Mouse (Mus musculus) forebrain, embryonic 10.5 days (tissue): ENCODE data around the gene Fam193a. TPM values are rescaled to one million over a fixed set of nuclear protein-coding genes. Genes with fewer than 3 reads are reported as not detected.

Experiments used
- DNase-seq: peaks from one replicate; pipeline ENCODE4 v3.0.0-alpha.2; 2017; ENCODE audit warnings: low spot score; ENCODE audit errors: extremely low spot score
- H3K27ac ChIP-seq: fragments of 300-500 bp; sonication (generic); 2 replicates; pipeline ENCODE4 v1.5.1; 2016; ENCODE audit warnings: mild to moderate bottlenecking
- H3K27me3 ChIP-seq: fragments of 300-500 bp; sonication (generic); 2 replicates; pipeline ENCODE4 v1.6.1; 2016; ENCODE audit warnings: mild to moderate bottlenecking; ENCODE audit not compliant: poor library complexity, severe bottlenecking
- H3K36me3 ChIP-seq: fragments of 300-500 bp; sonication (generic); replicated peaks from 2 replicates; pipeline ENCODE4 v1.6.1; 2016; ENCODE audit warnings: mild to moderate bottlenecking, moderate library complexity
- H3K4me1 ChIP-seq: fragments of 300-500 bp; sonication (generic); 2 replicates; pipeline ENCODE4 v1.6.1; 2016
- H3K4me3 ChIP-seq: fragments of 300-500 bp; sonication (generic); 2 replicates; pipeline ENCODE4 v1.5.1; 2016; ENCODE audit warnings: mild to moderate bottlenecking, moderate library complexity
- H3K9me3 ChIP-seq: fragments of 300-500 bp; sonication (generic); 2 replicates; pipeline ENCODE4 v1.6.1; 2016; ENCODE audit warnings: mild to moderate bottlenecking, moderate library complexity
- WGBS: fragments of 180-500 bp; shearing (Covaris S2); methylation state at CpG from one replicate; pipeline ENCODE4 v1.1.7; 2016; 5-methylcytosine and 5-hydroxymethylcytosine counted together
- polyA plus RNA-seq: library from polyadenylated mRNA; unstranded; fragments of >200 nt; fragmentation: Nextera tagmentation; extraction: Ambion mirVana; gene quantifications from 2 replicates; pipeline ENCODE4 v1.2.1, GENCODE M21; 2016

Gene Fam193a
- polyA plus RNA-seq, 1 experiment from 2014 or later: 13.8 TPM

GRCm38 (mm10) chr5:34488741-34489417 is 119.1 kb downstream of the Fam193a start:
- Histone ChIP-seq H3K9me3 (no peaks in the 10 kb centered on the region), H3K27ac (no peak overlapping the region), H3K4me1 (no peaks in the 10 kb centered on the region), H3K4me3 (no peak overlapping the region), H3K36me3 (peaks cover 44% of the 10 kb centered on the region), H3K27me3 (no peaks in the 10 kb centered on the region)
- 83% methylated on average over 6 of the region's 6 CpGs for WGBS
- DNase-seq: no peak

GRCm38 (mm10) chr5:34489418-34489787 is 119.7 kb downstream of the Fam193a start:
- H3K27me3 ChIP-seq: no peaks in the 10 kb centered on the region
- WGBS: 93% methylated on average over 3 of the region's 3 CpGs
- peaks cover 39% of the 10 kb centered on the region for H3K36me3 ChIP-seq
- H3K27ac ChIP-seq: no peak overlapping the region
- H3K4me3 ChIP-seq: no peak overlapping the region
- no peaks in the 10 kb centered on the region for H3K4me1 ChIP-seq
- no peaks in the 10 kb centered on the region for H3K9me3 ChIP-seq
- no peak for DNase-seq

- Histone ChIP-seq H3K4me3 (no peak overlapping the region), H3K36me3 (no peaks in the 10 kb centered on the region), H3K27ac (no peak overlapping the region), H3K4me1 (0 out of 2 replicates have a peak, but pooled peaks cover 3% of the 10 kb centered on the region), H3K27me3 (no peaks in the 10 kb centered on the region), H3K9me3 (no peaks in the 10 kb centered on the region)
- DNase-seq: no peak
- WGBS: 84% methylated on average over 6 of the region's 6 CpGs
Measured at GRCm38 (mm10) chr5:34496745-34497144, 127.0 kb downstream of the Fam193a start.

GRCm38 (mm10) chr5:34500886-34501285 is 131.2 kb downstream of the Fam193a start:
- Histone ChIP-seq H3K4me3 (no peak overlapping the region), H3K27me3 (no peaks in the 10 kb centered on the region), H3K36me3 (no peaks in the 10 kb centered on the region), H3K9me3 (no peaks in the 10 kb centered on the region), H3K27ac (no peak overlapping the region), H3K4me1 (0 out of 2 replicates have a peak, but pooled peaks cover under 1% of the 10 kb centered on the region)
- no peak for DNase-seq
- WGBS: 90% methylated on average over 5 of the region's 5 CpGs

- H3K27ac ChIP-seq: no peak overlapping the region
- WGBS: 93% methylated on average over 3 of the region's 3 CpGs
- DNase-seq: no peak
- no peak overlapping the region for H3K4me3 ChIP-seq
- no peaks in the 10 kb centered on the region for H3K36me3 ChIP-seq
- no peaks in the 10 kb centered on the region for H3K9me3 ChIP-seq
- H3K27me3 ChIP-seq: no peaks in the 10 kb centered on the region
- H3K4me1 ChIP-seq: no peaks in the 10 kb centered on the region
Measured at GRCm38 (mm10) chr5:34501588-34501987, 131.9 kb downstream of the Fam193a start.

GRCm38 (mm10) chr5:34502411-34502810 is 132.7 kb downstream of the Fam193a start:
- H3K9me3 ChIP-seq: no peaks in the 10 kb centered on the region
- no peaks in the 10 kb centered on the region for H3K4me1 ChIP-seq
- WGBS: 89% methylated on average over 1 of the region's 1 CpGs
- no peaks in the 10 kb centered on the region for H3K27me3 ChIP-seq
- H3K4me3 ChIP-seq: no peak overlapping the region
- H3K36me3 ChIP-seq: no peaks in the 10 kb centered on the region
- no peak overlapping the region for H3K27ac ChIP-seq
- no peak for DNase-seq

- no peaks in the 10 kb centered on the region for H3K27me3 ChIP-seq
- no peak overlapping the region for H3K27ac ChIP-seq
- DNase-seq: no peak
- WGBS: 82% methylated on average over 6 of the region's 6 CpGs
- H3K36me3 ChIP-seq: no peaks in the 10 kb centered on the region
- no peaks in the 10 kb centered on the region for H3K4me1 ChIP-seq
- no peaks in the 10 kb centered on the region for H3K9me3 ChIP-seq
- H3K4me3 ChIP-seq: no peak overlapping the region
Measured at GRCm38 (mm10) chr5:34502821-34503220, 133.1 kb downstream of the Fam193a start.

- Histone ChIP-seq H3K36me3 (no peaks in the 10 kb centered on the region), H3K4me1 (peaks cover 17% of the 10 kb centered on the region), H3K9me3 (no peaks in the 10 kb centered on the region), H3K27ac (no peak overlapping the region), H3K27me3 (peaks cover 24% of the 10 kb centered on the region), H3K4me3 (no peak overlapping the region)
- WGBS: 83% methylated on average over 3 of the region's 3 CpGs
- no peak for DNase-seq
Measured at GRCm38 (mm10) chr5:34512486-34512885, 142.8 kb downstream of the Fam193a start.

- Histone ChIP-seq H3K4me3 (peak within 1 kb of the TSS; percentile 75), H3K9me3 (no peaks in the 10 kb centered on the region), H3K4me1 (peaks cover 17% of the 10 kb centered on the region), H3K27me3 (peaks cover 24% of the 10 kb centered on the region), H3K36me3 (no peaks in the 10 kb centered on the region), H3K27ac (peak within 1 kb of the TSS; percentile 82)
- DNase-seq: peak; percentile 93
- WGBS: under 1% methylated on average over 64 of the region's 64 CpGs
Measured at GRCm38 (mm10) chr5:34513466-34514217, 143.9 kb downstream of the Fam193a start, which contains the start of gene Tnip2. Tnip2 (minus strand) TSS chr5:34513991.

- Histone ChIP-seq H3K27me3 (peaks cover 24% of the 10 kb centered on the region), H3K4me1 (peaks cover 17% of the 10 kb centered on the region), H3K9me3 (no peaks in the 10 kb centered on the region), H3K4me3 (peak overlapping the region; percentile 75), H3K36me3 (no peaks in the 10 kb centered on the region), H3K27ac (peak overlapping the region; percentile 82; the same call in 1 of the 2 replicates)
- 31% methylated on average over 7 of the region's 7 CpGs for WGBS
- DNase-seq: no peak
Measured at GRCm38 (mm10) chr5:34514218-34514566, 144.5 kb downstream of the Fam193a start.

- peaks cover 24% of the 10 kb centered on the region for H3K27me3 ChIP-seq
- H3K4me3 ChIP-seq: no peak overlapping the region
- no peak overlapping the region for H3K27ac ChIP-seq
- H3K4me1 ChIP-seq: peaks cover 17% of the 10 kb centered on the region
- H3K9me3 ChIP-seq: no peaks in the 10 kb centered on the region
- no peak for DNase-seq
- no peaks in the 10 kb centered on the region for H3K36me3 ChIP-seq
Measured at GRCm38 (mm10) chr5:34515096-34515495, 145.4 kb downstream of the Fam193a start.

- Histone ChIP-seq H3K27ac (no peak overlapping the region), H3K9me3 (no peaks in the 10 kb centered on the region), H3K27me3 (peaks cover 9% of the 10 kb centered on the region), H3K4me1 (peaks cover 20% of the 10 kb centered on the region), H3K36me3 (no peaks in the 10 kb centered on the region), H3K4me3 (no peak overlapping the region)
- 33% methylated on average over 3 of the region's 3 CpGs for WGBS
- peak; percentile 76 for DNase-seq
Measured at GRCm38 (mm10) chr5:34517913-34518312, 148.2 kb downstream of the Fam193a start.

- Histone ChIP-seq H3K27me3 (peaks cover 6% of the 10 kb centered on the region; the same call in 1 of the 2 replicates), H3K36me3 (no peaks in the 10 kb centered on the region), H3K9me3 (no peaks in the 10 kb centered on the region), H3K4me1 (peaks cover 5% of the 10 kb centered on the region), H3K27ac (no peak overlapping the region), H3K4me3 (no peak overlapping the region)
- no peak for DNase-seq
- 85% methylated on average over 9 of the region's 9 CpGs for WGBS
Measured at GRCm38 (mm10) chr5:34519389-34519910, 149.7 kb downstream of the Fam193a start.
